Mouse (Mus musculus) neutrophil, adult 5-6 weeks (primary cell): ENCODE results near the gene Anp32e. TPM values are rescaled to one million over a fixed set of nuclear protein-coding genes. Genes with fewer than 3 reads are reported as not detected.
A peak's percentile ranks its signal among the peaks of the same experiment; 100 is the strongest.

Experiments used
- ATAC-seq: fragments of 151-379, 151-347 bp; 2 replicates; pipeline ENCODE4 v1.8.0; 2017; ENCODE audit warnings: mild to moderate bottlenecking, moderate TSS enrichment; ENCODE audit not compliant: insufficient number of reproducible peaks, poor library complexity, low FRiP score, severe bottlenecking; ENCODE audit errors: extremely low read depth
- total RNA-seq: library from RNA; stranded (forward); fragments of 200-1000 nt; gene quantifications from 2 replicates; pipeline ENCODE4 v1.2.3, GENCODE M21; 2017

Gene Anp32e
- total RNA-seq, 1 experiment from 2014 or later, result 114 TPM

DNA sequence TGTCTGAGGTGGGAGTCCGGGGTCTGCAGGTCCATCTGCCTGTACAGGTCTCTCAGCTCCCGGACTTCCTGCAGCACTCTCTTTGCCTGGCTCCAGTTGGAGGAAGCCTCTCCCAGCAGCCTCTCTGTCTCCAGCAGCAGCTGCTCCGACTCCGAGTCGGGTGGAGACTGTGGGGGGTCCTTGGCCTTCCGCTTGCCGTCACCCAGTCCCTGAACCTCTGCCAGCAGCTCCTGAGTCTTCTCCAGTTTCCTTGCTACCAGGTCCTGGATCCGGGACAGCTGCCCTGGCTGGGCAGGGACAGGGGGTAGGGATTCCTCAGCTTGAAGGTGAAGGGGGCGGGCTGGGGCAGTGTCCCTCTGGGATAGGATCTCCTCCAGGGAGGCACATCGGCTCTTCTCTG, 59.9 kb downstream of the Anp32e start:
- no peak for ATAC-seq

GRCm38 (mm10) chr3:95990413-95990941, 61.4 kb downstream of the Anp32e start:
- peak; percentile 20; the same call in 1 of the 2 replicates for ATAC-seq

DNA sequence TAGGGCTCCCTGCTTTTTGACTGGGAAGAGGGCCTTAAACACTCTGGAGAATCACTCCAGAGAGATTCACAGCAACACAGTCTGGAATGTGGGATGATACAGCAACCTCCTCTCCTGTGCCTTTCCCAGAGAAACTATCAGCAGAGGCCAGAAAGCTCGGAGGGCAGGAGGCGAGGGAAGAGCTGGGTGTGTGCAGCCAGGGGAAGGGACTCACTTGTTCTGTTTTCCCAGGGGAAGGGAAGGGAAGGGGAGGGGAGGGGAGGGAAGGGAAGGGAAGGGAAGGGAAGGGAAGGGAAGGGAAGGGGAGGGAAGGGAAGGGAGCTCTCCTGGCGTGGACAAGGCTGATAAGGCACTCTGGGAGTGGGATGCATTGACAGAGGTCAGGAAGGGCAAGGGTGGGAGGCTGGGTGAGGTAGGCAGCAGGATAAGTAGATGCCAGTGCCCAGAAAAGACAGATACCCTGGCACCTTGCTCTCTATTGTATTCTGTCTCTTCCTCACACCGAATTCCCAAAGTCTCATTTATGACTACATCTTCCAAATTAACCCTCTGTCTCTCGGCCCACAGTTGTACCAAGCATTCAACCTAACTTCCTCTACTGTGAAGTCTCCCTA, 64.1 kb downstream of the Anp32e start:
- ATAC-seq, result no peak

DNA sequence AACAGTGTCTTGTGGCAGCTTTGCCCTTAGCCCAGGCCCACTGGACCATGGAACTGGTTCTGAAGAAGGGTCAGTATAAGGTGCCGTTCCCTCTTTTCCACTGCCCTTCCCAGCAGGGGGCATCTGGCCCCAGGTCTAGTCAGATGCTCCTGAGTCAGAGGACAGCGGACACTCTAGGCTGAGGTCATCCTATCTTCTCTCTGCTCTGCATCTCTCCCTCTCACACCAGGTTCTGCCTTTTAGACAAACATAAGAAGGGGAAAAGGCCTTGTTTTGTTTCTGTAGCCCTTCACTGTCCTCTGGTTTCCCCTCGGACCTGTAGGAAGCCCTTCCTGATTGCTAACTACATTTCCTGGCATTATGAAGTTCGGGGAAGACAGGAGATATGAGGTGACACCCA, 64.8 kb downstream of the Anp32e start:
- no peak for ATAC-seq

DNA sequence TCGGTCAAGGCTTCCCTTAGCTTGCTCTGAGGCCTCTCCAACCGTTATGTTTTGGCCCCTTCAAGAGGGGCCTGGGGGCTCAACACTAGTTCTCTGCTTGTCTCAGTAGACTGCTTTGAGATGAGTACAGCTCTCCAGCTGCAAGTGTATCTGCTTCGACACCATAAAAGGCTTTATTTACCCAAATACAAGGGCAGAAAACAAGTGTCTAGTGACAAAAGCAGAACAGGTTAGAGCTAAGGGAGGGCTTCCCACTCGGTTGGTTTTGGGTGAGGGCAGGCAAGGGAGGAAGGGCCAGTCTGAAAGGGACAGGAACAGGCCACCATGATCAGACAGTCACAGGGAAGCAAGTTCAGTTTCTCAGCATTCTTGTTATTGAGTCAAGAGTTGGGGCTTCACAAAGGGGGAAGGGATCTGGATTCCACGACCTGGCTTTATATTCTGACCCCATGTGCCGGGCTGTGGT, 65.4 kb downstream of the Anp32e start:
- ATAC-seq, result peak; percentile 21; the same call in 1 of the 2 replicates

DNA sequence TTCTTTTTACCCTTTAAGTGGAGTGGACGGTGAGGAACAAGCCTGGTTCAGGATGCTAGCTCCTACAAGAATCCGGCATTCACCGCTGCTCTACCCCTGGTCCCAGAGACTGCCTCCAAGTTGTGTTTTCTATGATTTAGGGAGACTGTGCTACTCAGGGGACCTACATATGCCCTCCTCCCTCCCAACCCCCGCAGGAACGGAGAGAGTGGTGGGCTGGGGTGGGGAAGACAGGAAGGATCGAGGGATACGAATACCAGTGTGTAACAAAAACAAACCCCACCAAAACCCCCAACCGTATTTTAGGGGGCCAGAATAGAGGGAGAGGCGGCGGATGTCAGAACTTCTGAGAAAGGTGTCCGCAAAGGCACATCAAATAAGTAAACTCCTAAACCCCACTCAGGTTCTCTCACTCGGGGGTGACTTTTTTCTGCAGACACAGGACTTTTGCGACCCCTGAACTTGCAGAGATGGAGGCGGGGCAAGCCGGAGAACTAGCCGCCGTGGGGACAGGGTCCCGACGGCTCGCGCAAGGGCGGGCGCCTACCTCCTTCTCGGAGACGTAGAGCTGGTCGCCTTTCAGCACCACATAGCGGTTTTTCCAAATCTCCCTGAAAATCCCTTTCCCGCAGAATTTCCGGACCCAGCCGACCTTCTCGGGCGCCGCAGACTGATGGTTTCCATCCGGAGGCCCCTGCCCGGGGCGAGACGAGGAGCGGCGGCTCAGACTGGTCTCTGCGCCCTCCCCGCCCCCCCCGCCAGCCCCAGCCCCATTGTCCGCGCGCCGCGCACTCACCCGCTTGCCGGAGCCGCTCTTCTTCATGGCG, 66.1 kb downstream of the Anp32e start:
- no peak for ATAC-seq

DNA sequence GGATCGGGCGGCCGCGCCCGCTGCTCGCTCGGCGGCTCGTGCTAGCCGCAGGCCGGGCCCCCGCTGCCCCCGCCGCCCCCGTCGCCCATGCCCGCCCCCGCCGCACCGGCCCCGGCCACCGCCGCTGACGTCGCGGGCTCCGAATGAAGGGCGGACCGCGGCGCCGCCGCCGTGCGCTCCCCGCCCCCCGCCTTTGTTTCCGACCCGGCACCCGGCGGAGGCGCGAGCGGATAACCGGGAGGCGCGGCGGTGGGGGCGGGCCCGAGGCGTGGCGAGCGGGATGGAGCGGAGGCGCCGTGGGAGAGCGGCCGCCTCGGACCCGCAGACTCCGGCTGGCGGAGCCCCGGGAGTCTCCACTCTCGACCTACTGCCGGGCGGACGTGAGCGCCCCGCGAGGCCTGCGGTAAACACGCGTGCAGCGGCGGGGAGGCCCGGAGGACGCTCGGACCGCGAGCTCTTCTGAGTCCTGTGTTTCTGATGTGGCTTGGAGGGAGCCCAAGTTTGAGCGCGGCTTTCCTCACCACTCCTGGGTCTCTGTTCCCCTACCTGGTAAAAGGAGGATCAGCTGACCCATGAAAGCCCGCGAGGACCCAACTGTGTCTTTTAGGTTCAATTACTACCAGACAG, 66.9 kb downstream of the Anp32e start, which contains the start of gene Plekho1:
Gene Plekho1 (minus strand): TSS at position 200 of the 627 bp plus-strand sequence.
- ATAC-seq, result peak; percentile 14; the same call in 1 of the 2 replicates

- no peak for ATAC-seq
These were observed 67.5 kb downstream of the Anp32e start for GRCm38 (mm10) chr3:95996451-95997073.

Other genes starting within 250 kb of the Anp32e start
- 0.47 and 0.74 TPM in 2 replicates for gene Adamtsl4, start 241.3 kb upstream of the Anp32e start, total RNA-seq
- 3.8 and 4.5 TPM in 2 replicates for gene Ecm1, start 189.7 kb upstream of the Anp32e start, total RNA-seq
- gene Tars2, start 169.0 kb upstream of the Anp32e start, total RNA-seq, result 35.3 and 46.3 TPM in 2 replicates
- 52.3 and 54.8 TPM in 2 replicates for gene Rprd2, start 110.4 kb upstream of the Anp32e start, total RNA-seq
- gene Prpf3, start 73.4 kb upstream of the Anp32e start, total RNA-seq, result 56.2 and 62.6 TPM in 2 replicates
- gene Mrps21, start 57.7 kb upstream of the Anp32e start, total RNA-seq, result 155 and 192 TPM in 2 replicates
- gene Ciart, start 47.0 kb upstream of the Anp32e start, total RNA-seq, result 0.81 and 2.2 TPM in 2 replicates
- gene BC028528, start 37.2 kb upstream of the Anp32e start, total RNA-seq, result 63.4 and 69.2 TPM in 2 replicates
- 26.9 and 27.1 TPM in 2 replicates for gene Aph1a, start 35.3 kb upstream of the Anp32e start, total RNA-seq
- not detected in 2 replicates for gene Car14, start 24.6 kb upstream of the Anp32e start, total RNA-seq
- 153 and 166 TPM in 2 replicates for gene Plekho1, start 66.8 kb downstream of the Anp32e start, total RNA-seq
- gene Vps45, start 129.2 kb downstream of the Anp32e start, total RNA-seq, result 8.4 and 9.7 TPM in 2 replicates
- 47.3 and 48.0 TPM in 2 replicates for gene Otud7b, start 175.3 kb downstream of the Anp32e start, total RNA-seq
- gene Mtmr11, start 232.8 kb downstream of the Anp32e start, total RNA-seq, result 2.4 and 3.4 TPM in 2 replicates
- 17.8 and 18.5 TPM in 2 replicates for gene Sf3b4, start 243.1 kb downstream of the Anp32e start, total RNA-seq